Mouse (Mus musculus) hindlimb bud, embryonic 11.5 days (tissue): ENCODE results near the gene Tmem131l.

Experiments used
- DNase-seq: peaks from one replicate; pipeline ENCODE4 v3.0.0-alpha.2; 2012; ENCODE audit warnings: low read depth, low spot score; ENCODE audit errors: extremely low spot score

Gene Tmem131l

GRCm38 (mm10) chr3:84039646-84040475 lies at the start of gene Tmem131l:
Tmem131l (minus strand) TSS chr3:84040175.
- DNase-seq = no peak

GRCm38 (mm10) chr3:84086921-84087320 lies 46.9 kb upstream of the Tmem131l start:
- DNase-seq = peak; percentile 14

- no peak for DNase-seq
These were observed 46.4 kb upstream of the Tmem131l start for GRCm38 (mm10) chr3:84086337-84086736.

GRCm38 (mm10) chr3:84085429-84085828 lies 45.5 kb upstream of the Tmem131l start:
- DNase-seq = peak; percentile 31

- DNase-seq = no peak
These were observed 41.3 kb upstream of the Tmem131l start for GRCm38 (mm10) chr3:84081208-84081722.

GRCm38 (mm10) chr3:84080074-84080473 lies 40.1 kb upstream of the Tmem131l start:
- DNase-seq = no peak

GRCm38 (mm10) chr3:84077505-84077904 lies 37.5 kb upstream of the Tmem131l start:
- DNase-seq = no peak

GRCm38 (mm10) chr3:84076543-84077332 lies 36.8 kb upstream of the Tmem131l start:
- DNase-seq = no peak

- DNase-seq = no peak
These were observed 35.5 kb upstream of the Tmem131l start for GRCm38 (mm10) chr3:84075516-84075915.

- DNase-seq = no peak
These were observed 34.8 kb upstream of the Tmem131l start for GRCm38 (mm10) chr3:84074777-84075176.

- no peak for DNase-seq
These were observed 31.7 kb upstream of the Tmem131l start for GRCm38 (mm10) chr3:84071641-84072040.

- no peak for DNase-seq
These were observed 30.8 kb upstream of the Tmem131l start for GRCm38 (mm10) chr3:84070811-84071210.

GRCm38 (mm10) chr3:84068831-84069709 lies 29.1 kb upstream of the Tmem131l start:
- DNase-seq = no peak

- no peak for DNase-seq
These were observed 25.9 kb upstream of the Tmem131l start for GRCm38 (mm10) chr3:84065825-84066224.

GRCm38 (mm10) chr3:84063369-84063914 lies 23.5 kb upstream of the Tmem131l start:
- DNase-seq = no peak

- DNase-seq = no peak
These were observed 21.8 kb upstream of the Tmem131l start for GRCm38 (mm10) chr3:84061523-84062453.

GRCm38 (mm10) chr3:84060946-84061345 lies 21.0 kb upstream of the Tmem131l start:
- DNase-seq = no peak

GRCm38 (mm10) chr3:84060128-84060527 lies 20.2 kb upstream of the Tmem131l start:
- DNase-seq = no peak

GRCm38 (mm10) chr3:84059676-84060075 lies 19.7 kb upstream of the Tmem131l start:
- DNase-seq = no peak
